Mouse (Mus musculus): Measurements from ENCODE around the gene Trit1.

DNA sequence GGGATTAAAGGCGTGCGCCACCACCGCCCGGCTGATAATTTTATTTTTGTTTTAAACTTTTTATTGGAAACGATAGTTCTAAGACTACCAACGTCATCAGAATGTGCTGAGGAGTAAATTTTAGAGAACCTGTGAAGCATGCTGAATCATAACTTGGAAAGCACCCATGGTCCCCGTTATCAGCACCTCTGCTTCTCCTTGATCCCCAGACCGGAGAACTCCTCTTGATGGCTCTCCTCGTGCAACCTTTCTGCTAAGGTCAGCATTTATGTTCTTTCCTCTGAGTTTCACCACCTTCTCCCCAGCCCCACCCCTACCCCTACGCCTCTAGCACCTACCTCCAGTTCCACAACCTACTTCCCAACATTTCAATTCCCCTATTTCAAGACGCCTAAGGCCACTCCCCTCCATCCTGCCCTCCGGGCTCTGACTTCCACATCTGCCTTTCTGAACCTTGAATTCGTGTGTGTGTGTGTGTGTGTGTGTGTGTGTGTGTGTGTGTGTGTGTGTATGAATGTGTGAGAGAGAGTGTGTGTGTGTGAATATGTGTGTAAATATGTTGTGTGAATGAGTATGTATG is 67.0 kb downstream of the Trit1 start:
- TF ChIP-seq CTCF (IDR thresholded peaks at IDR 0.05) (no peak), POLR2A (IDR thresholded peaks at IDR 0.05; ENCODE audit: insufficient read depth, low read depth, low read length) (no peak), EP300 (IDR thresholded peaks at IDR 0.05; ENCODE audit: insufficient read depth, low read depth, low read length) (no peak)

Data from heart, adult 2 months (tissue).